Mouse (Mus musculus) erythroblast, embryonic 14.5 days (primary cell): ENCODE measurements around the gene Spint1. TPM values are rescaled to one million over a fixed set of nuclear protein-coding genes. Genes with fewer than 3 reads are reported as not detected.
A peak's percentile ranks its signal among the peaks of the same experiment; 100 is the strongest.

Source experiments
- H3K27me3 ChIP-seq: 2 replicates; pipeline ENCODE4 v1.6.1; 2012; ENCODE audit warnings: inconsistent platforms; ENCODE audit not compliant: control insufficient read depth
- H3K36me3 ChIP-seq: 2 replicates; pipeline ENCODE4 v1.6.1; 2012; ENCODE audit warnings: mild to moderate bottlenecking, inconsistent platforms; ENCODE audit not compliant: control insufficient read depth
- H3K4me1 ChIP-seq: 2 replicates; pipeline ENCODE4 v1.6.1; 2012; ENCODE audit warnings: inconsistent platforms; ENCODE audit not compliant: control insufficient read depth
- H3K4me3 ChIP-seq: replicated peaks from 2 replicates; pipeline ENCODE3; 2012; ENCODE audit warnings: moderate library complexity, mild to moderate bottlenecking, inconsistent platforms
- H3K9me3 ChIP-seq: 2 replicates; pipeline ENCODE4 v1.6.1; 2012; ENCODE audit warnings: low read length, inconsistent platforms, mixed read lengths; ENCODE audit not compliant: control insufficient read depth
- GATA1 ChIP-seq: IDR thresholded peaks from 2 replicates; pipeline ENCODE4 v1.6.1; 2012; ENCODE audit warnings: low read length, inconsistent platforms, mixed read lengths
- TAL1 ChIP-seq: IDR thresholded peaks from 3 replicates; pipeline ENCODE4 v1.6.1; 2012; ENCODE audit warnings: low read length, inconsistent platforms, mixed read lengths
- polyA plus RNA-seq: library from polyadenylated mRNA; stranded (reverse); fragments of >175 nt; gene quantifications from 2 replicates; pipeline ENCODE4 v1.2.3, GENCODE M21; 2012

Gene Spint1
- polyA plus RNA-seq, 1 experiment: not detected

DNA sequence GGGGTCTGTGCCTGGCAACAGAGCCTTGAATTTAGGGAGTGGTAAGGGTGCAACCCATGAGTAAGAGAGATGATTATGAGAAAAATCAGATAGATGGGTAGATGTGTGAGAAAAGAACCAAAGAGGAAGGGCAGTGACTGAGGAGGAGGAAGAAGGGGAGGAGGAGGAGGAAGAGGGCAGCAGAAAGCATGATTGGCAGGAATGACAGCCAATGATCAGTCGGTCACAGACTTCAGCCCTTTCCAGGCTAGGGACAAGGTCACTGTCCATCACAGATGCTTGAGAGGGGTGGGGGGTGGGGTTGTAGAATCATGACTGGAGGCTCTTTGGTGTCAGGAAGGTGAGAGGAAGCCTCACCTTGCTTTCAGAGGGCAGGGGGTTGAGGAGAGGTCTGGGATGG lies 23.4 kb downstream of the Spint1 start:
- TF ChIP-seq TAL1 (no peak), GATA1 (no peak)

DNA sequence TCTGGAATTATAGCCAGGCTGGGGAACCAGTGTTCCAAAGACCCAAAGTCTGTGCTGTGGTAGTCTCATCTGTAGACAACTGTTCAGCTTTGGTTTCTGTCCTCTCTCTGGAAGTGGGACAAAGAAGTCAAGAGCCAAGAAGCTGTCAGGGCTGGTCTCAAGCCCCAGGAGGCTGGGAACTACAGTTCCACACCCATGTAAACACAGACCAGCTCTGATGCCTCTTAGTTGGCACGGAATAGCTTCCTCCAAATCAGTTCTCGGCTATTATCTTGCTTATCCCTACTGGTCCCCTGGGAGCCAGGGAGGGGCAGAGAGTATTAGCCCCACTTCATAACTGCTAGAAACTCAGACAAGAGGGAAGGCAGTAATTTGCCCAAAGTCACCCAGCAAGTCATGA lies 24.2 kb downstream of the Spint1 start:
- TF ChIP-seq TAL1 (no peak), GATA1 (no peak)
- no peaks in the 10 kb centered on the region for H3K4me1 ChIP-seq
- no peaks in the 10 kb centered on the region for H3K9me3 ChIP-seq
- peaks cover 12% of the 10 kb centered on the region for H3K27me3 ChIP-seq
- no peak overlapping the region for H3K4me3 ChIP-seq
- no peaks in the 10 kb centered on the region for H3K36me3 ChIP-seq

More for the DNA sequence above, 23.4 kb downstream of the Spint1 start:
- no peaks in the 10 kb centered on the region for H3K9me3 ChIP-seq
- no peak overlapping the region for H3K4me3 ChIP-seq
- H3K4me1 ChIP-seq: no peaks in the 10 kb centered on the region
- no peaks in the 10 kb centered on the region for H3K36me3 ChIP-seq
- peaks cover 14% of the 10 kb centered on the region for H3K27me3 ChIP-seq

DNA sequence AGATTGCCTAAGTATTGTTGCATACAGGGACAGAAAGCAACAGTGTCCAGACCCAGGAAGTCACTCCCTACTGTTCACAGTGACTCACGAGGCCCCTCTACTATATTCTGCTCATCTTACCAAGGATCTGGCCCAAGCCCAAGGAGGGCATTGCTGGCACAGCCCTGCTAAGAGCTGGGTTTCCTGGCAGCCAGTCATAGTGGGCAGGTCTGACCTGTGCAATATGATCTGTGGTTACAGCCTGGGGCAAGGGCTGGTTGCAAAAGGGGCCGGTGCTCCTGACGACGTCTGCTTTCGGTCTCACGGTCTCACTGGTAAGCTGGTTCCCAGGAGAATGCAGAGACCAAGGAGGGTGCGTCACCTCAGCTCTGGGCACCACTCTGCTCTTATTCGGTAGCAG lies 25.8 kb downstream of the Spint1 start:
- no peak overlapping the region for H3K4me3 ChIP-seq
- peaks cover 12% of the 10 kb centered on the region for H3K27me3 ChIP-seq
- TF ChIP-seq TAL1 (no peak), GATA1 (no peak)
- H3K36me3 ChIP-seq: no peaks in the 10 kb centered on the region
- H3K9me3 ChIP-seq: no peaks in the 10 kb centered on the region
- H3K4me1 ChIP-seq: no peaks in the 10 kb centered on the region

DNA sequence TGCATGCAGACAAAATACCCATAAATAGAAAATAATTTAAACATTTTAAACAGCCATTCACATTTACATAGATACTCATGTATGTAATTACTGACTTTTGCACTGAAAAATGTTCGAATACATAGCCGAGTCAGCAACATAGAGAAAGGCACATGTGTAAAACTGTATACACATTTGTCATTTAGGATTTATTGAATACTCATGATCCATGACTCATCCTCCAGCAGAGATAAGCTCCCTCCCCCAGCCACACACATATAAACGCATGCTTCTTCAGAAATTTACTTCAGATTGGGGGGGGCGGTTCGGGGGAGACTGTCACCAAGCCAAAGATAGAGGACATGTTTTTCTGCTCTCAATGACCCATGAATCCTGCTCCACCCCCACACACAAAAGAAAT lies 26.7 kb downstream of the Spint1 start:
- Histone ChIP-seq H3K36me3 (no peaks in the 10 kb centered on the region), H3K4me1 (no peaks in the 10 kb centered on the region)
- TF ChIP-seq GATA1: no peak
- TF ChIP-seq TAL1: no peak

DNA sequence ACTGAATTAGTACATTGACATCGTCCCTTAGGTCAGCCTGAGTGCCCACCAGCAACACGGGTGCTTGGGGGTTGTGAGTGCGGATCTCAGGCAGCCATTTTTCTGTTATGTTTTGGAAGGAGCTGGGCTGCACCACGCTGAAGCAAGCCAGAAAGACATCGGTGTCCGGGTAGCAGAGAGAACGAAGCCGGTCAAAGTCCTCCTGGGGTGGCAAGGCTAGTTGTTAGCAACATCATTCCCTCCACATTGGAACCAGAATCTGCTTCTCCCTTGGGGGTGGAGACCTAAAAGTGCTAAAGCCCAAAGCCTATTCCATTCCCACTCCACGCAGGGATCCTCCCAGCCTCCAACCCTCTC lies 33.1 kb downstream of the Spint1 start:
- Histone ChIP-seq H3K4me3 (no peak overlapping the region), H3K27me3 (peaks cover 40% of the 10 kb centered on the region), H3K4me1 (peaks cover 7% of the 10 kb centered on the region)

More for the DNA sequence above, 26.7 kb downstream of the Spint1 start:
- Histone ChIP-seq H3K27me3 (peaks cover 12% of the 10 kb centered on the region), H3K9me3 (no peaks in the 10 kb centered on the region), H3K4me3 (no peak overlapping the region)

DNA sequence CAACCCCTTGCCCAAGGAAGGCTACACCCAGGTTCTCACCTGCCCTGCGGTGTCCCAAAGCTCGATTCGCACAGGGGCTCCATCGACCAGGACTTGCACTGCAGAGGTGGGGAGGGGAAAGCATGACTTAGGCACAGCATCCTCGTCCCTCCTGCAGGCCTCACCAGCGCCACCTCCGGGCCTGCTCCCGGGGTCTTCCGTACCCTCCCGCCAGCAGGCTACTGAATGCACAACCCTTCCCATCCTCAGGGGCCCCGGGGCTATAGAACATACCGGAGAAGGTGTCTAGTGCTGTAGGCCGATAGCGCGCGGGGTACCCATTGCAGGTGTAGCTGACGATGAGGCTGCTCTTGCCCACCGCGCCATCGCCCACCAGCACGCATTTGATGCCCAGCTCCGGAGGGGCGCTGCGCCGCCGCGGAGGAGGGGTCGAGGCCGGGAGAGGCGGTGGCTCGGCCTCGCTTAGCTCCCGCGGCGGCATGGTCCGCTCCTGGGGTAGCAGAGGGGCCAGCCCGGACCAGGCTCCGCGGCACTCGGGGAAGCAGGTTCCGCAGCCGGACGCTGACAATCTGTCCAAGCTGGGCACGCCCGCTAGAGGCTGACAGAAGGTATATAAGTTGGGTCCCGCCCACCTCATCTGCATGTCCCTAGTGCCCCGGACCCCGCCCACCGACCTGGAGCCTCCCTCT lies 33.6 kb downstream of the Spint1 start, which contains the start of gene Rhov:
Gene Rhov, minus strand, starts transcription at position 630 of the 689 bp plus-strand sequence.
- peak within 1 kb of the TSS; percentile 50 for H3K4me3 ChIP-seq
- no peaks in the 10 kb centered on the region for H3K36me3 ChIP-seq
- no peaks in the 10 kb centered on the region for H3K9me3 ChIP-seq
- no peak for TF ChIP-seq TAL1
- TF ChIP-seq GATA1: no peak
- H3K27me3 ChIP-seq: peaks cover 40% of the 10 kb centered on the region
- H3K4me1 ChIP-seq: peaks cover 7% of the 10 kb centered on the region

More for the DNA sequence above, 33.1 kb downstream of the Spint1 start:
- no peak for TF ChIP-seq GATA1
- no peak for TF ChIP-seq TAL1
- Histone ChIP-seq H3K9me3 (no peaks in the 10 kb centered on the region), H3K36me3 (no peaks in the 10 kb centered on the region)

DNA sequence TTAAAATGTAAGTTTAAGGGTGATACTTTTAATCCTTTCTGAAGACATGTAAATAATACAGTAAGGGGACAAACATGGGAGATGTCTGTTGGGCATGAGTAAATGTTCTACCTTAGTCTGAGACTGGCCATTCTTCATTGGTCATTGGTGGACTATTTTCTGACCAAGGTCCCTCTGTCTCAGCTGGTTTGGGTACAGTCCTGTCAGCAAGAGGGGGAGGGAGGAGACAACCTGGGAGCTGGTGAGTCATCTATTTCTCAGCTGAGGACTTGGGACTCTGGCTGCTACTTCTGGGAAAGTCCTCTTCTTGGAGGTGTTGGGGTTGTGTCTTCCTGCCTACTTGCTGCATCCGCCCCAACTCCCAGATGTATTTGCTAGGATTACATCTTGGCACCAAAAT lies 37.0 kb downstream of the Spint1 start:
- TF ChIP-seq GATA1: no peak
- TF ChIP-seq TAL1: no peak
- Histone ChIP-seq H3K4me1 (peaks cover 7% of the 10 kb centered on the region), H3K4me3 (no peak overlapping the region), H3K9me3 (no peaks in the 10 kb centered on the region), H3K36me3 (no peaks in the 10 kb centered on the region), H3K27me3 (peaks cover 31% of the 10 kb centered on the region)

DNA sequence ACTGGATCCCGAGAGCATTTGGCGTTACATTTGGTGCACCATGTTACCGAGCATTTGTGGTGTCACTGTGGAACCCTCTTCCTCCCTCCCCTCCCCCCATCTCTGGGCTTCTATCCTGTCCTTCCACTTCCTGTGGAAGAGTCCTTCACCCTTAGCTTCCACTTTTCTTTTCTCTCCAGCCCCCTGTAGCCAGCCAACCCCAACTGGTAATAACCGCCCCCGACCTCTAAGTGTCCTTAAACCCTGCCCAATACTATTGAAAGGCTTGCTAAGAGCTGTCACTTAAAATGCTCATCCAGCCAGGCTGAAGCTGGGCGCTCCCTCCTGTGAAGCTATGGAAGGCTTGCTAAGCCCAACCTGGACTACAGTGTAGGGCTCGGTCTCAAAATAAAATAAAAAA lies 39.8 kb downstream of the Spint1 start:
- no peak overlapping the region for H3K4me3 ChIP-seq
- no peaks in the 10 kb centered on the region for H3K36me3 ChIP-seq
- H3K27me3 ChIP-seq: peaks cover 6% of the 10 kb centered on the region
- no peaks in the 10 kb centered on the region; the same call in 1 of the 2 replicates for H3K4me1 ChIP-seq
- H3K9me3 ChIP-seq: no peaks in the 10 kb centered on the region
- TF ChIP-seq TAL1 (no peak), GATA1 (no peak)

DNA sequence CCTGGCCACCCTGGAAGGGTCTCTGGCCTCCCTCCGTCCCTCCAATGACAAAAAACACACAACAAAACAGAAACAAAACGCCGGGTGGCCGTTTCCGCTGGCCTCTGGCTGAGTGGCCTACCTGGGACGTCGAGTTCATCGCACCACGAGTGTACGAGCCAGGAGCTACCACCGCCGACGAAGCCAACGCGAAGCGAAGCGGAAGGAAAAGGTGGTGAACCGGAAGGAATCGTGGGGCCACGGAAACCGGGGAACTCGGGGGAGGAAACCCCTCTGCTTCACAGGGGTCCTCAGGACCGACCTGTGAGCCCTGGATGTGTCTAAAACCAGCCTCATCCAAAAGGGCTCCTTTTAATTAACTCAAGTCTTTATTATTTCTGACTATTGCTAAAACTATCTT lies 40.6 kb downstream of the Spint1 start:
- no peaks in the 10 kb centered on the region for H3K36me3 ChIP-seq
- TF ChIP-seq GATA1 (no peak), TAL1 (no peak)
- peaks cover 4% of the 10 kb centered on the region for H3K27me3 ChIP-seq
- H3K4me1 ChIP-seq: no peaks in the 10 kb centered on the region; the same call in 1 of the 2 replicates
- H3K4me3 ChIP-seq: no peak overlapping the region
- H3K9me3 ChIP-seq: no peaks in the 10 kb centered on the region
